Mouse (Mus musculus) thymus, adult 18-20 months (tissue): ENCODE data around the gene Eya4.

Experiments used
- DNase-seq, 2 experiments: peaks; one replicate each; pipeline ENCODE4 v3.0.0; 2022; ENCODE audit warnings: mixed read lengths in 2 of 2

Gene Eya4

GRCm38 (mm10) chr10:23060041-23060693 is 290.4 kb downstream of the Eya4 start:
- no peak for DNase-seq

- DNase-seq = no peak
These were observed 297.1 kb downstream of the Eya4 start for GRCm38 (mm10) chr10:23053379-23053915.
